Mouse (Mus musculus) activated CD4-positive, CD25-positive, alpha-beta regulatory T cell, adult 9 weeks (primary cell): ENCODE measurements around the gene Olfr1420. TPM values are rescaled to one million over a fixed set of nuclear protein-coding genes. Genes with fewer than 3 reads are reported as not detected.

Experiments used
- polyA plus RNA-seq: library from polyadenylated mRNA; unstranded; fragments of 100-300 nt; shearing (Covaris generic); gene quantifications from one replicate; pipeline ENCODE4 v1.2.1, GENCODE M21; 2017

The Olfr1420 gene
- polyA plus RNA-seq = not detected

DNA sequence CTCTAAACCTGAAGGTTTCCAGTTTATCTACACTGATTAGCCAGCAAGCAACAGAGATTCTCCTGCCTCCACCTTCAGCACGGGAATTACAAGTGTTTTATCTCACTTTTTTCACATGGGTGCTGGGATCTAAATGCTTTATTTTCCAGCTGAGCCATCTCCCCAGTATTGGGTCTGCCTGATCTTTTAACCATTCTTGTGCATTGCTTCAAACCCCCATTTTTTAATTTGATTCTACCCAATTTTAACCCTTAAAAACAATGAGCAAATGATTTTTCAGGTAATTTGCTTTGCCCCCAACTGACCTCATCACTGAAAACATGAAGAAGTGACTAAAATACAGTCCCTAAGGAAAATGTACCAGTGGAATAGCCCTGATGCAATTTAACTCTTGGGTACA lies at the start of gene Olfr1420:
TSS of gene Olfr1420 (plus strand) at position 301 of the 400 bp plus-strand sequence.

DNA sequence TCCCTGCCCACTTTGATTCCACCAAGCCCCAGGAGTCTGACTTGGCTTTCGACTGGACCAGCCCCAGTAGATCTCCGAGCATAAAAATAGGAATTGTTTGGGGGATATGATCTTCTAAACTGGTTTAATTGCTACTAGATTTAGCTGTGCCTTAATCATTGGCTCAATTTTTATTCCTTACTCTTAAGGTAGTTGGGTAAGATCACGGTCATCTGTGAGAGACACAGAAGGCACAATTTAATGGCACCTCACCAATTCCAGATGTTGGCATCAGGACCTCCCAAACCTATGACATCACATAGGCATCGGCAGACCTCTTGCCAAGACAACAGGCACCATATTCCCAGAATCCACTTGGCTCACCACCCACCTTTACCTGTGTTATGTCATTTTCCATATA lies 47.2 kb upstream of the Olfr1420 start, which contains the start of gene Olfr1417:
TSS of gene Olfr1417 (minus strand) at position 101 of the 400 bp plus-strand sequence.

DNA sequence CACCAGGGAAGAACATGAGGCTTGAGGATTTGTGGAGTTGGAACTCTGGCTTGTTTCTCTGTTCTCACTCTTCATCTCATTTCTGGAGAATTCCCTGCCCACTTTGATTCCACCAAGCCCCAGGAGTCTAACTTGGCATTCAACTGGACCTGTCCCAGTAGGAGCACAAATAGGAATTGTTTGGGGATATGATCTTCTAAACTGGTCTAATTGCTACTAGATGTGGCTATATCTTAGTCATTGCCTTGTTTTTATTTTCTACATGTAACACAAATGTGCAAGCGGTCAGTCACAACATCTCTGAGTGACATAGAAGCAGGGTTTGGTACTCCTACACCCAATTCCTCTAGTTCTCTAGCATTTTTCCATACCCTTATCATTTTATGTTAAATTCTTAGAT lies 25.4 kb upstream of the Olfr1420 start, which contains the start of gene Olfr1418:
TSS of gene Olfr1418 (minus strand) at position 101 of the 400 bp plus-strand sequence.

DNA sequence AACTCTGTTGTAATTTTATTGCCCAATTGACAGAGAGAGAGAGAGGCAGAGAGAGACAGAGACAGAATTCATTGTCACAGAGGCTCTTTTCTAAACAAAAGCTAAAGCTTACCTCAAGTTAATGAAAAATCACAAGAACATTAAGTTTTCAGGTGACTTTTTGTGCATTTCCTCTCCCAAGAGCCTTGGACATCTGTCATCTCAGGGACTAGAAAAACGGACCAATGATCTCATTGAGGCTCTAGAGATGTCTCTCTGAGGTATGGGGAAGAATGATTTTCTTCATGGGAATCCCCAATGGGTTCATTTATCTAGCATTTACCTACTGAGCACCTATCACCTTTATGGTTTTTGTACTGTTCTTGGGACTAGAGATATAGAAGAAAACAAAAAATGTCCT lies 11.4 kb upstream of the Olfr1420 start, which contains the start of gene Olfr1419:
TSS of gene Olfr1419 (minus strand) at position 101 of the 400 bp plus-strand sequence.

DNA sequence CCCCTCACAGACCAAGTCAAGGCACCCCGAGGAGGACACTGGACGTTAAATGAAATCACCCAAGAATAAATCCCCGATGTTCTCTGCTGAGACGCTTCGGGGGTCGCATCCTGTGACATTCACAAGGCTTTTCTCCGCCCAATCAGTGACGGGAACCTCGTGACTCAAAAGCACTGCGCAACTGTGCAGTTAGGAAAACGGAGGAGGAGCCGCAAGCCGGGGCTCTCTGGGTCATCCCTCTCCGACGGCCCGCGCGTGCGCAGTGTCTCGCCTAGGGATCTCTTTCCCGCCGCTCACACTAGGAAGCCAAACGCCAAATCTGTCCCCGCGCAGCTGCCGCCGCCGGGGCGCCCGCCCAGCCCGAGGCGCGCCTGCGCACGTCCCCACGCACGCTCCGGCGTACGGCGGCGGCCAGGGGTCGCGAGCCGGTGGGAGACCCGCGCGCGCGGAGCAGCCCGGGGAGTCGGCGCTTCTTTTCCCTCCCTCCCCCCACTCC lies 25.7 kb downstream of the Olfr1420 start, which contains the start of gene Patl1:
TSS of gene Patl1 (plus strand) at position 363 of the 496 bp plus-strand sequence.

Other genes starting within 250 kb of the Olfr1420 start
- not detected for gene Ms4a3, start 245.7 kb upstream of the Olfr1420 start, polyA plus RNA-seq
- not detected for gene Oosp2, start 226.0 kb upstream of the Olfr1420 start, polyA plus RNA-seq
- not detected for gene Oosp1, start 195.4 kb upstream of the Olfr1420 start, polyA plus RNA-seq
- gene Oosp3, start 189.5 kb upstream of the Olfr1420 start, polyA plus RNA-seq = not detected
- gene Gif, start 139.0 kb upstream of the Olfr1420 start, polyA plus RNA-seq = not detected
- gene Mrpl16, start 116.2 kb upstream of the Olfr1420 start, polyA plus RNA-seq = 51.6 TPM
- 2.0 TPM for gene Stx3, start 67.2 kb upstream of the Olfr1420 start, polyA plus RNA-seq
- gene Olfr1417, start 47.3 kb upstream of the Olfr1420 start, polyA plus RNA-seq = not detected
- not detected for gene Olfr1418, start 25.5 kb upstream of the Olfr1420 start, polyA plus RNA-seq
- not detected for gene Olfr1419, start 11.5 kb upstream of the Olfr1420 start, polyA plus RNA-seq
- 19.2 TPM for gene Patl1, start 25.8 kb downstream of the Olfr1420 start, polyA plus RNA-seq
- 3.2 TPM for gene Osbp, start 79.4 kb downstream of the Olfr1420 start, polyA plus RNA-seq
- gene Olfr1423, start 154.8 kb downstream of the Olfr1420 start, polyA plus RNA-seq = 0.05 TPM
- gene Olfr1424, start 176.1 kb downstream of the Olfr1420 start, polyA plus RNA-seq = not detected
- not detected for gene Olfr1425, start 191.2 kb downstream of the Olfr1420 start, polyA plus RNA-seq
- gene Olfr1426, start 205.4 kb downstream of the Olfr1420 start, polyA plus RNA-seq = not detected
- gene Olfr1427, start 216.8 kb downstream of the Olfr1420 start, polyA plus RNA-seq = not detected
- not detected for gene Olfr1428, start 229.3 kb downstream of the Olfr1420 start, polyA plus RNA-seq
- gene Olfr76, start 236.6 kb downstream of the Olfr1420 start, polyA plus RNA-seq = not detected